Mouse (Mus musculus) CD4-positive, CD25-positive, alpha-beta regulatory T cell (primary cell): ENCODE measurements around the gene Zbtb32. TPM values are rescaled to one million over a fixed set of nuclear protein-coding genes. Genes with fewer than 3 reads are reported as not detected.

Experiments used
- polyA plus RNA-seq: library from polyadenylated mRNA; unstranded; fragments of 100-300 nt; shearing (Covaris generic); gene quantifications from one replicate; pipeline ENCODE4 v1.2.1, GENCODE M21; 2017

The Zbtb32 gene
- polyA plus RNA-seq: 11.7 TPM

DNA sequence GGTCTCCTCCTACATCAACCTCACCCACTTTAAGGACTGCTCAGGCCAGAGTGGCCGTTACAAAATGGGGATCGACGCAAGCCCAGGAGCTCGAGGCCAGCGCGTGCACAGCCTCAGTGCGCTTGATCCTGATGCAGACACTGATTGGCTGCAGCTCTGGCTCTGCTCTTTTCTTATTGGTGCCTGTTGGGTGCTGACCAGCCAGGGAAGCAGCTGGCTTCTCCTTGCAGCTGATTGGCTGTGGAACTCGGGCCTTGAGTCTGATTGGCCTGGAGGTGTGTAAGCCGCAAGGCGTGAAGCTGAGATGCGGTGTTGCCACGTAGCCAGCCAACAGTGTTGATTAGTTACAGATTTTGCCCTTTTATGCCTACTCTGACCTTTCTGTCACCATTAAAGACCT lies at the start of gene Zbtb32:
Gene Zbtb32 (minus strand): TSS at position 124 of the 400 bp plus-strand sequence.

DNA sequence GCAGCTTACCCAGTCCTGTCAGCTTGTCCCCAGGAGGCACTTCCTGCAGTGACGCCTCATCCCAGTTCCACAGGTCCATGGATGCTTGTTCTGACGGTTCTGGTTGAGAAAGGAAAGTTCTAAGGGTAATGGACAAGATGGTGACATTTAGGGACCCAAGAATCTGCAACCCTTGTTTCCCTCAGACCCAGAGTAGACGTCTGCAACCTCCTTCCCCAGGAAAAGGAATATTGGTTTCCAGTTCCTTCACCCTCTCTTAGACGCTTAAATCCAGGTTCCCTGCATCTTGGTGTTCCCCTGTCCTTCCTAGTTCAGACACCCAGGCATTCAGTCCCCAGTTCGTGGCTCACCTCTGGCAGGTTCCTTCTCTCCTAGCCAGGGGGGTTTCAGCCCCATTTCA lies 37.0 kb upstream of the Zbtb32 start, which contains the start of gene Etv2:
Gene Etv2 (minus strand): TSS at position 101 of the 400 bp plus-strand sequence.

GRCm38 (mm10) chr7:30625530-30626384 lies 27.0 kb upstream of the Zbtb32 start, which contains the start of gene Cox6b1:
Gene Cox6b1 (minus strand): TSS chr7:30626151.

GRCm38 (mm10) chr7:30612654-30613402 lies 14.1 kb upstream of the Zbtb32 start, which contains the start of gene Upk1a:
Gene Upk1a (minus strand): TSS chr7:30612847.

DNA sequence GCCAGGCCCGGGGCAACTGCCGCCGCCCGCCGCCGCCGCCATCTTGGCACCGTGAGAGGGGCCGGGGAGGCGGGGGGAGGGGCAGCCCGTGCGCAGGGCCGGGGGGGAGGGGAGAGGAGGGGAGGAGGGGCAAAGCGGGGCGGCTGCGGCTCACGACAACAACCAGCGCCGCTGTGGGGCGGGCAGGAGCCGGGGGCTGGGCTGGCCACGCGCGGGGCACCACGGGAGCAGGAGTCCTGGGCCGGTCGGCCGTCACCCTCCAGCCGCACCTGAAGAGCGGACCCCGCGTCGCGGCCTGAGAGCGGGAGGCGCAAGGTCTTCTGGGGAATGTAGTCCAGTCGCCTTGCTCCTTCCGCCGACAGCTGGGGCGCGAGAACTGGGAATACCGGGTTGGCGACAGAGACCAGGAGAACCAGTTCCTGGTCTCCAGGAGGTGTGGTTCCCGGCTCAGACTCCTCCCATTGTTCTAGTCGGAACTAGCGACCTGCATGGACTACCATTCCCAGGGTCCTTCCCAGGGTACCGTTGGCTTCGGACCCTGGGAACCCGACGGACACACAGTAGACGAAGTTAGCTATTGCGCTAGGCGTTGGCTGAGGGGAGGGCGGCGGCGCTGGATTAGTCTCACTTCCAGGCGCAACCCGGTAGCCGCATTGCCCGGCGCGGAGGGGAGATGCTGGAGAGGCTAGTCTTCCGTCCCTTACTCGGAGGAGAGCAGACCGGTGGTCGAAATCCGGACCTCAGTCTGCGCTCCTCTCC lies 9.9 kb downstream of the Zbtb32 start, which contains the start of gene Kmt2b:
Gene Kmt2b (minus strand): TSS at position 51 of the 759 bp plus-strand sequence.

GRCm38 (mm10) chr7:30564970-30565571 lies 33.6 kb downstream of the Zbtb32 start, which contains the start of gene Igflr1:
Gene Igflr1 (plus strand): TSS chr7:30565427.

GRCm38 (mm10) chr7:30563117-30563905 lies 35.4 kb downstream of the Zbtb32 start, which contains the start of the genes U2af1l4, Gm49396 and Psenen:
Gene U2af1l4 (plus strand): TSS chr7:30563301.
Gene Gm49396 (plus strand): TSS chr7:30563344.
Gene Psenen (minus strand): TSS chr7:30563627.

GRCm38 (mm10) chr7:30559443-30559954 lies 39.2 kb downstream of the Zbtb32 start, which contains the start of gene Lin37:
Gene Lin37 (minus strand): TSS chr7:30559838.

GRCm38 (mm10) chr7:30552102-30553020 lies 46.3 kb downstream of the Zbtb32 start, which contains the start of the genes Hspb6 and Proser3:
Gene Hspb6 (plus strand): TSS chr7:30552178.
Gene Proser3 (minus strand): TSS chr7:30552299.

Other genes starting within 250 kb of the Zbtb32 start
- gene Lrfn3, start 236.1 kb downstream of the Zbtb32 start, polyA plus RNA-seq: not detected
- 5.5 TPM for gene Tyrobp, start 185.1 kb downstream of the Zbtb32 start, polyA plus RNA-seq
- gene Hcst, start 179.1 kb downstream of the Zbtb32 start, polyA plus RNA-seq: 409 TPM
- 99.8 TPM for gene Nfkbid, start 177.2 kb downstream of the Zbtb32 start, polyA plus RNA-seq
- gene Aplp1, start 153.4 kb downstream of the Zbtb32 start, polyA plus RNA-seq: 17.8 TPM
- gene Kirrel2, start 141.2 kb downstream of the Zbtb32 start, polyA plus RNA-seq: not detected
- gene Nphs1, start 140.6 kb downstream of the Zbtb32 start, polyA plus RNA-seq: not detected
- gene Prodh2, start 105.3 kb downstream of the Zbtb32 start, polyA plus RNA-seq: not detected
- gene Arhgap33, start 63.8 kb downstream of the Zbtb32 start, polyA plus RNA-seq: 1.2 TPM
- 4.2 TPM for gene Hspb6, start 46.7 kb downstream of the Zbtb32 start, polyA plus RNA-seq
- gene Proser3, start 46.6 kb downstream of the Zbtb32 start, polyA plus RNA-seq: 9.9 TPM
- gene Lin37, start 39.1 kb downstream of the Zbtb32 start, polyA plus RNA-seq: 89.4 TPM
- gene U2af1l4, start 35.6 kb downstream of the Zbtb32 start, polyA plus RNA-seq: 47.2 TPM
- 86.6 TPM for gene Gm49396, start 35.6 kb downstream of the Zbtb32 start, polyA plus RNA-seq
- gene Psenen, start 35.3 kb downstream of the Zbtb32 start, polyA plus RNA-seq: 217 TPM
- 150 TPM for gene Igflr1, start 33.5 kb downstream of the Zbtb32 start, polyA plus RNA-seq
- 15.9 TPM for gene Kmt2b, start 10.2 kb downstream of the Zbtb32 start, polyA plus RNA-seq
- gene Upk1a, start 13.9 kb upstream of the Zbtb32 start, polyA plus RNA-seq: 0.83 TPM
- gene Cox6b1, start 27.2 kb upstream of the Zbtb32 start, polyA plus RNA-seq: 581 TPM
- not detected for gene Etv2, start 36.9 kb upstream of the Zbtb32 start, polyA plus RNA-seq
- gene Rbm42, start 51.4 kb upstream of the Zbtb32 start, polyA plus RNA-seq: 204 TPM
- gene Haus5, start 66.1 kb upstream of the Zbtb32 start, polyA plus RNA-seq: 37.3 TPM
- gene Pmis2, start 72.7 kb upstream of the Zbtb32 start, polyA plus RNA-seq: not detected
- gene 2200002J24Rik, start 100.0 kb upstream of the Zbtb32 start, polyA plus RNA-seq: not detected
- gene Atp4a, start 113.3 kb upstream of the Zbtb32 start, polyA plus RNA-seq: not detected
- 116 TPM for gene Tmem147, start 130.6 kb upstream of the Zbtb32 start, polyA plus RNA-seq
- 0.36 TPM for gene Gapdhs, start 144.8 kb upstream of the Zbtb32 start, polyA plus RNA-seq
- gene Sbsn, start 152.6 kb upstream of the Zbtb32 start, polyA plus RNA-seq: 1.1 TPM
- gene Dmkn, start 164.8 kb upstream of the Zbtb32 start, polyA plus RNA-seq: not detected
- gene Krtdap, start 189.0 kb upstream of the Zbtb32 start, polyA plus RNA-seq: not detected
- gene Ffar2, start 224.9 kb upstream of the Zbtb32 start, polyA plus RNA-seq: 0.26 TPM